Mouse (Mus musculus) kidney, postnatal 0 days (tissue): ENCODE data around the gene Cux1. TPM values are rescaled to one million over a fixed set of nuclear protein-coding genes. Genes with fewer than 3 reads are reported as not detected.

Experiments used
- ATAC-seq: fragments of 200-750 bp; cut with Nextera tagmentation; replicated peaks from 2 replicates; pipeline ENCODE4 v1.8.0; 2017; ENCODE audit warnings: low read depth, moderate number of reproducible peaks, moderate TSS enrichment, moderate library complexity; ENCODE audit not compliant: low FRiP score
- DNase-seq: peaks from one replicate; pipeline ENCODE4 v3.0.0-alpha.2; 2016; ENCODE audit warnings: low spot score
- H3K27ac ChIP-seq: fragments of 300-500 bp; sonication (generic); 2 replicates; pipeline ENCODE4 v1.5.1; 2014; ENCODE audit warnings: mild to moderate bottlenecking
- H3K27me3 ChIP-seq: fragments of 300-500 bp; sonication (generic); 2 replicates; pipeline ENCODE4 v1.6.1; 2014; ENCODE audit warnings: low read length, mixed read lengths; ENCODE audit not compliant: insufficient read depth
- H3K36me3 ChIP-seq: fragments of 300-500 bp; sonication (generic); 2 replicates; pipeline ENCODE4 v1.6.1; 2014; ENCODE audit warnings: low read length, mixed read lengths; ENCODE audit not compliant: insufficient read depth
- H3K4me1 ChIP-seq: fragments of 300-500 bp; sonication (generic); replicated peaks from 2 replicates; pipeline ENCODE4 v1.6.1; 2014; ENCODE audit warnings: antibody characterized with exemption, low read length, mixed read lengths; ENCODE audit not compliant: insufficient read depth
- H3K4me2 ChIP-seq: fragments of 300-500 bp; sonication (generic); 2 replicates; pipeline ENCODE4 v1.6.1; 2014; ENCODE audit warnings: mild to moderate bottlenecking, low read length, moderate library complexity, mixed read lengths
- H3K4me3 ChIP-seq: fragments of 300-500 bp; sonication (generic); replicated peaks from 2 replicates; pipeline ENCODE4 v1.5.1; 2014; ENCODE audit warnings: low read depth, low read length
- H3K9ac ChIP-seq: fragments of 300-500 bp; sonication (generic); 2 replicates; pipeline ENCODE4 v1.6.1; 2014; ENCODE audit warnings: low read depth, low read length
- H3K9me3 ChIP-seq: fragments of 300-500 bp; sonication (generic); replicated peaks from 2 replicates; pipeline ENCODE4 v1.6.1; 2016; ENCODE audit warnings: low read length, inconsistent platforms, mixed read lengths
- CTCF ChIP-seq: IDR thresholded peaks from 2 replicates; pipeline ENCODE4 v1.5.1; 2016; ENCODE audit warnings: antibody characterized with exemption, low read depth, mild to moderate bottlenecking, moderate library complexity
- WGBS: fragments of 180-500 bp; shearing (Covaris S2); extraction: QIAGEN DNeasy Blood & Tissue Kit; methylation state at CpG from one replicate; pipeline ENCODE4 v1.1.7; 2014; 5-methylcytosine and 5-hydroxymethylcytosine counted together
- polyA plus RNA-seq: library from polyadenylated mRNA; unstranded; fragments of >200 nt; fragmentation: Nextera tagmentation; extraction: Ambion mirVana; gene quantifications from 2 replicates; pipeline ENCODE4 v1.2.1, GENCODE M21; 2015

The Cux1 gene
- polyA plus RNA-seq, 1 experiment from 2014 or later, result 73.4 TPM

DNA sequence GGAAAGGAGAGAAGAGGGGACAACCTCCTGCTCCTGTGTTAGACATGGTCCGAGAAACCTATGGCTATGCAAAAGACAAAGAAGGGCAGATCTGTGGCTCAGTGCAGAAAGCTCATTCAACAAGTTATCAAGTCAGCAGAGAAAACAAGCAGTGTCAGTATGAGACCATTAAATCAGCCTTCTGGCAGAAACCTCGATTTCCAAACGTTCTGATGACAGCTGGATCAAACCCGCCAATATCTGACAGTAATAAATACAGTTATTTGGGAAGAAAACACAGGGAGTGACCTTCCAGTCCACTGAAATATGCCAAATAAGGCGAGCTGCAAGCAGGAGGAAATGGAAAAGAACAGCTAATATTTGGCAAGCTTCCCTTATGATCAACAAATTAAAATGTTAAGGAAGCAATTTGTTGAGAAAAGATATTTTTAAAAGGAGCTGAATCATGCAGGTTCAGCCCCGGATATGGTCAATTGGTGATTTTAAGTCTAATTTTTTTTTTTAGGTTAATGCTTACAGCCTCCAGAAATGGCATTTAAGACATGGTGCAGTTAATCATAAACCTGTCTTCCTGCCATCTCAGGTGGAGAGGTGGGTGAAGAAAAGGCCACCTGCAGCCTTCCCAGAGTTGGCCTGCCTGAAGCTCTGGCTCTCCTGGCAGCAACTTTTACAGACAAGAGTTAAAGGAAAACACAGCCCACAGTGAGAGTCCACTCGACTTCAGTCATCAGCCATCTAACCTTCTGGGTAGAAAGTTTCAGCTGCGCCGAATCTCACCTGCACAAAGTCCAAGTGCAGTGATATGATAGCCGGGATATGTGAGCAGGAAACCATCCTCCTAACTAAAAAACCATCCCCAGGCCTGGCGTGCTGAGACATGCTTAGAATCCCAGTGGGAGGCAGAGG is 33.7 kb downstream of the Cux1 start:
- H3K9ac ChIP-seq, result no peak overlapping the region
- DNase-seq, result peak; percentile 62
- no peaks in the 10 kb centered on the region for H3K36me3 ChIP-seq
- no peak overlapping the region for H3K4me2 ChIP-seq
- no peak overlapping the region for H3K4me3 ChIP-seq
- H3K27me3 ChIP-seq, result no peaks in the 10 kb centered on the region
- no peaks in the 10 kb centered on the region for H3K9me3 ChIP-seq
- peaks cover 28% of the 10 kb centered on the region for H3K4me1 ChIP-seq
- peak overlapping the region; percentile 52 for H3K27ac ChIP-seq
- 55% methylated on average over 11 of the region's 11 CpGs for WGBS
- TF ChIP-seq CTCF, result no peak
- ATAC-seq, result no peak

DNA sequence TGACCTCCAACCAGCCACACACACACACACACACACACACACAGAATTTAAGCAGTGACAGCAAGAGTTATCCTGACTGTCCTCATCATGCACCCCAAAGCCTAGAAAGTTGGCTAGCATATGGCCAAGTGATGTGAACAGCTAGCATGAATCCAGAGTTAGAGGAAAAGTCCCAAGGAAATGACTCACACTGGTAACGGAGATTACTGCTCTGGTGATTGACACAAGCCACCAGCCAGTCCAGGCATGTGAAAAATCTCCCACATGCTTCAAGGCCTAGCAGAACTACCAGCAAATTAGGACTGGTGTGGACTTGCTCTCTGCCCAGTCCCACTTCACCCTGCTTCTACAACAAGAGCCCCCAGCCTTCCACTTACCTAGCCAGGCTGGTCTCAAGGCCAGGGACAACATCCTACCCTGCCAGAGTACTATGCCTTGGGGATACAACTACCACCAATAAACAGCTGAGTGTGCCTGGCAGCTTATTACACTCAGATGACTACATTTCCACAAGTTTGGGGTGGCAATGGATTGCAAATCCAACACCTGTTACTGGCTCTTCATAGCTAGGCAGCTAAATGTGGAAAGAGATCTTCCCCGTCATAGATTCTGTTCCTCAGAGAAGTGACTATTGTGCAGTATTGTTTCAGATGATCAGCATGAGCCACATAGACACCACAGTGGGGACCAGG is 35.5 kb downstream of the Cux1 start:
- H3K27me3 ChIP-seq, result no peaks in the 10 kb centered on the region
- WGBS, result 71% methylated on average over 2 of the region's 2 CpGs
- H3K4me1 ChIP-seq, result peaks cover 28% of the 10 kb centered on the region
- no peaks in the 10 kb centered on the region for H3K36me3 ChIP-seq
- H3K27ac ChIP-seq, result no peak overlapping the region
- H3K9ac ChIP-seq, result no peak overlapping the region
- no peak for TF ChIP-seq CTCF
- ATAC-seq, result no peak
- no peak overlapping the region for H3K4me2 ChIP-seq
- no peak overlapping the region for H3K4me3 ChIP-seq
- DNase-seq, result no peak
- H3K9me3 ChIP-seq, result no peaks in the 10 kb centered on the region

DNA sequence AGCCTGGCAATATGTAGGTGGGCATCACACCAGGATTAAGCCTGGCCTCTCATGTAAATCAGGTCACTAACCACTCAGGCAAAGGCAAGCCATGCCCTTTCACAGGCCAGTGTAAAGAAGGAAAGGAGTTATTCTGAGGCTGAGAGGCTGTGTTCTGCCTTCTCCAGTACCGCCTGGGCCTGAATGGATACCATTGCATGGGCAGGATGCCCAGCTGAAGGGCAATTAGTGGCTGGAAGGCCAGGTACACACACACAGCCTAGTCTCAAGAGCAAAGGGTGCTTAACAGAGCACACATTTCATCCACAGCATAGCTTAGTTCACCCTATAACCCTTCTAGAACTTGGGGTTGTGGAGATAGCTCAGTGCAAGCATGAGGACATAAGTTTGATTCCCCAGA is 36.4 kb downstream of the Cux1 start:
- H3K36me3 ChIP-seq, result no peaks in the 10 kb centered on the region
- WGBS, result 91% methylated on average over 1 of the region's 1 CpGs
- no peak overlapping the region for H3K9ac ChIP-seq
- no peak for DNase-seq
- no peaks in the 10 kb centered on the region for H3K9me3 ChIP-seq
- no peak for TF ChIP-seq CTCF
- H3K27me3 ChIP-seq, result no peaks in the 10 kb centered on the region
- no peak overlapping the region for H3K4me2 ChIP-seq
- no peak for ATAC-seq
- no peak overlapping the region for H3K27ac ChIP-seq
- no peak overlapping the region for H3K4me3 ChIP-seq
- peaks cover 28% of the 10 kb centered on the region for H3K4me1 ChIP-seq

DNA sequence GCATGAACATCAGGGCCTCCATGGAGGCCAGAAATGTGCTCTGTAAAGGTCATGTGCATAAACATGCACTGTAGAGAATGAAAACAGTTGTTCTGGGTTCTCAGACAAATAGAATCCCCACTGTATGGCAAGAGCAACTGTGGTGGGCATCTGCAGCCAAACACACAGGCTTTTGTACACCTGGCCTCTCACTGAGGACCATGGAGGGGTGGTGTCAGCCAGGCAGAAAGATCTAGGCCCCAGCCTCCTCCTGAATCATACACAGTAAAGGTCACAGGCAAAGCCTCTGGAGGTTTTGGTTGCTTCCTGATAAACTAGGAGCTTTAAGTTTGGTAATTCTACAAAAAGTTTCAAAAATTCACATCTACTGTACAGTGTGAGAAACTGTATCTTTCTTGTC is 38.1 kb downstream of the Cux1 start:
- DNase-seq (no peak), ATAC-seq (no peak)
- Histone ChIP-seq H3K4me2 (no peak overlapping the region), H3K27me3 (no peaks in the 10 kb centered on the region), H3K4me3 (no peak overlapping the region), H3K36me3 (no peaks in the 10 kb centered on the region), H3K9me3 (no peaks in the 10 kb centered on the region), H3K9ac (no peak overlapping the region), H3K4me1 (peaks cover 17% of the 10 kb centered on the region), H3K27ac (no peak overlapping the region)
- no peak for TF ChIP-seq CTCF

DNA sequence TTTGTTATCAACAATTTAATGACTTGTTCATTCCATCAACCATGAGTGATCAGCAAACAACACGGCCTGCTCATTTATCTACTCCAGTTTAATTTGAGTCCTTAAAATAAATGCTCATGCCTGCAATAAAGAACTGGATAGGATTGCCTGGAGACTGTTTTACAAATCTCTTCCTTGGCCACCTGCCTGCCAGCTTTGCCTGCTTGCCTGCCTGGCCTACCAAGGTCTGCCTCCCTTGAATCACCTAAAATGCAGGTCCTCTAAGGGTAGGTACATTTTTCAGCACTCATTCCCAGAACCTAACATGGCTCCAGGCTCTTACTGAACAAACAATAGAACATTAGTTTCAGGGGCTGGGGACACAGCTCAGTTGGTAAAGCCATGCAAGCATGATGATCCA is 39.4 kb downstream of the Cux1 start:
- Histone ChIP-seq H3K4me3 (no peak overlapping the region), H3K4me1 (peaks cover 15% of the 10 kb centered on the region), H3K9ac (no peak overlapping the region), H3K4me2 (no peak overlapping the region), H3K27ac (no peak overlapping the region), H3K9me3 (no peaks in the 10 kb centered on the region), H3K36me3 (no peaks in the 10 kb centered on the region), H3K27me3 (no peaks in the 10 kb centered on the region)
- WGBS, result 55% methylated on average over 1 of the region's 1 CpGs
- DNase-seq (no peak), ATAC-seq (no peak)
- TF ChIP-seq CTCF, result no peak

DNA sequence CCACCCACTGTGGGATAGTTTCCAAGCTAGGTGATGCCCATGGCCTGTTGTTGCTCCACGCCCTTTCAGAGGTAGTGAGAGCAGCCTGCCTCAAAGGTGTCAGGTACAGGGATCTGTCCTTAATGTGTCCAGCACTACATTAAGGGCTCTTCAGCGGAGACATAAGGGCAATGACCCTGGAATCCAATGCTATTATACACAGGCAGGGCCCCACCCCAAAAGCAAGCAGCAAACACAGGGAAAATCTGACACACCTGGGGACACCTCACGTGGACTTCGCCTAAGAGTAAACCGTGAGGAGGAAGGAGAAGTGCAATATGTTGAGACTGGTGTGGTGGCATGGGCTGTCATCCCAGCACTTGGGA is 40.8 kb downstream of the Cux1 start:
- no peaks in the 10 kb centered on the region for H3K27me3 ChIP-seq
- ATAC-seq (no peak), DNase-seq (no peak)
- no peak overlapping the region for H3K4me3 ChIP-seq
- H3K9me3 ChIP-seq, result no peaks in the 10 kb centered on the region
- WGBS, result 92% methylated on average over 5 of the region's 5 CpGs
- H3K36me3 ChIP-seq, result no peaks in the 10 kb centered on the region
- H3K9ac ChIP-seq, result no peak overlapping the region
- no peak overlapping the region for H3K4me2 ChIP-seq
- H3K4me1 ChIP-seq, result peaks cover 19% of the 10 kb centered on the region
- H3K27ac ChIP-seq, result no peak overlapping the region
- TF ChIP-seq CTCF, result no peak
